Mouse (Mus musculus) C2C12 (cell line): ENCODE data around the gene Sh2d6. TPM values are rescaled to one million over a fixed set of nuclear protein-coding genes. Genes with fewer than 3 reads are reported as not detected.

Experiments used
- H3K27me3 ChIP-seq: one replicate; pipeline ENCODE4 v1.6.1; 2011; ENCODE audit not compliant: control insufficient read depth, insufficient read depth, insufficient read length
- H3K36me3 ChIP-seq: one replicate; pipeline ENCODE4 v1.6.1; 2011; ENCODE audit not compliant: control insufficient read depth, insufficient read depth
- H3K4me3 ChIP-seq: one replicate; pipeline ENCODE4 v1.5.1; 2011; ENCODE audit warnings: mild to moderate bottlenecking, control low read depth; ENCODE audit not compliant: poor library complexity, insufficient read depth, severe bottlenecking
- H3K79me2 ChIP-seq: one replicate; pipeline ENCODE4 v1.6.1; 2011; ENCODE audit not compliant: control insufficient read depth, insufficient read depth
- H3K79me3 ChIP-seq: one replicate; pipeline ENCODE4 v1.6.1; 2011; ENCODE audit warnings: low read depth, control low read depth
- H3ac ChIP-seq: one replicate; pipeline ENCODE3; 2011; ENCODE audit warnings: low read depth; ENCODE audit not compliant: control insufficient read depth, insufficient read length
- CEBPB ChIP-seq: IDR thresholded peaks from one replicate; pipeline ENCODE4 v1.6.1; 2011; ENCODE audit warnings: low read depth, mild to moderate bottlenecking, control low read depth, moderate library complexity
- CTCF ChIP-seq: IDR thresholded peaks from one replicate; pipeline ENCODE4 v1.5.1; 2011; ENCODE audit not compliant: control insufficient read depth, insufficient read depth, insufficient read length
- FOSL1 ChIP-seq: IDR thresholded peaks from one replicate; pipeline ENCODE4 v1.8.0; 2011; ENCODE audit warnings: mild to moderate bottlenecking, low read length; ENCODE audit not compliant: poor library complexity, insufficient read depth, severe bottlenecking
- MAX ChIP-seq: IDR thresholded peaks from one replicate; pipeline ENCODE4 v1.6.1; 2011; ENCODE audit warnings: mild to moderate bottlenecking, control low read depth
- MYOD1 ChIP-seq: IDR thresholded peaks from one replicate; pipeline ENCODE4 v1.6.1; 2011; ENCODE audit warnings: low read depth; ENCODE audit not compliant: control insufficient read depth, insufficient read length
- MYOG ChIP-seq: IDR thresholded peaks from one replicate; pipeline ENCODE4 v1.6.1; 2011; ENCODE audit not compliant: control insufficient read depth, insufficient read length; ENCODE audit errors: extremely low read depth
- USF1 ChIP-seq: IDR thresholded peaks from one replicate; pipeline ENCODE4 v1.6.1; 2011; ENCODE audit warnings: low read depth, mild to moderate bottlenecking, control low read depth, moderate library complexity
- polyA plus RNA-seq: library from polyadenylated mRNA; unstranded; fragments of >200 nt; fragmentation: generic; extraction: Trizol; gene quantifications from one replicate; pipeline ENCODE4 v1.2.1, GENCODE M21; 2012; ENCODE audit warnings: missing spikeins

Sh2d6 gene
- polyA plus RNA-seq, 1 experiment = 0.26 TPM

- Histone ChIP-seq H3ac (peak overlapping the region; percentile 81), H3K79me2 (no peaks in the 10 kb centered on the region)
- TF ChIP-seq CTCF (no peak), MYOD1 (no peak), FOSL1 (no peak), CEBPB (no peak), MYOG (no peak), MAX (peak; percentile 97), USF1 (peak; percentile 92)
Observed at GRCm38 (mm10) chr6:72512386-72513070, 9.0 kb downstream of the Sh2d6 start.

GRCm38 (mm10) chr6:72510686-72511421, 10.7 kb downstream of the Sh2d6 start:
- Histone ChIP-seq H3K27me3 (no peaks in the 10 kb centered on the region), H3ac (no peak overlapping the region), H3K79me2 (no peaks in the 10 kb centered on the region), H3K36me3 (no peaks in the 10 kb centered on the region), H3K79me3 (no peaks in the 10 kb centered on the region), H3K4me3 (no peak overlapping the region)
- TF ChIP-seq CTCF = no peak
- TF ChIP-seq MYOG = no peak
- TF ChIP-seq CEBPB = no peak
- TF ChIP-seq USF1 = no peak
- no peak for TF ChIP-seq MAX
- TF ChIP-seq MYOD1 = no peak
- TF ChIP-seq FOSL1 = no peak

More at GRCm38 (mm10) chr6:72512386-72513070, 9.0 kb downstream of the Sh2d6 start:
- H3K79me3 ChIP-seq = no peaks in the 10 kb centered on the region
- no peaks in the 10 kb centered on the region for H3K27me3 ChIP-seq
- no peak overlapping the region for H3K4me3 ChIP-seq
- H3K36me3 ChIP-seq = no peaks in the 10 kb centered on the region

- no peaks in the 10 kb centered on the region for H3K79me2 ChIP-seq
- no peaks in the 10 kb centered on the region for H3K79me3 ChIP-seq
- no peak for TF ChIP-seq CTCF
- TF ChIP-seq MYOD1 = no peak
- TF ChIP-seq FOSL1 = no peak
- TF ChIP-seq USF1 = no peak
- TF ChIP-seq MAX = no peak
- no peak for TF ChIP-seq CEBPB
- no peak for TF ChIP-seq MYOG
- H3K4me3 ChIP-seq = no peak overlapping the region
- H3ac ChIP-seq = no peak overlapping the region
- no peaks in the 10 kb centered on the region for H3K36me3 ChIP-seq
- H3K27me3 ChIP-seq = no peaks in the 10 kb centered on the region
Observed at GRCm38 (mm10) chr6:72509872-72510435, 11.6 kb downstream of the Sh2d6 start.

- no peaks in the 10 kb centered on the region for H3K79me2 ChIP-seq
- TF ChIP-seq CTCF = no peak
- TF ChIP-seq CEBPB = no peak
- no peak for TF ChIP-seq MYOG
- TF ChIP-seq MYOD1 = no peak
- TF ChIP-seq USF1 = no peak
- no peak for TF ChIP-seq MAX
- no peak for TF ChIP-seq FOSL1
- no peak overlapping the region for H3K4me3 ChIP-seq
- H3K27me3 ChIP-seq = no peaks in the 10 kb centered on the region
- no peak overlapping the region for H3ac ChIP-seq
- H3K79me3 ChIP-seq = no peaks in the 10 kb centered on the region
- H3K36me3 ChIP-seq = no peaks in the 10 kb centered on the region
Observed at GRCm38 (mm10) chr6:72508596-72508995, 12.9 kb downstream of the Sh2d6 start.

- no peak overlapping the region for H3K4me3 ChIP-seq
Observed at GRCm38 (mm10) chr6:72506104-72506503, 15.4 kb downstream of the Sh2d6 start.

More at GRCm38 (mm10) chr6:72506104-72506503, 15.4 kb downstream of the Sh2d6 start:
- H3K79me3 ChIP-seq = no peaks in the 10 kb centered on the region
- no peak overlapping the region for H3ac ChIP-seq
- H3K36me3 ChIP-seq = no peaks in the 10 kb centered on the region
- H3K27me3 ChIP-seq = no peaks in the 10 kb centered on the region
- no peaks in the 10 kb centered on the region for H3K79me2 ChIP-seq
- TF ChIP-seq USF1 (no peak), CEBPB (no peak), CTCF (no peak), MYOG (no peak), MAX (no peak)
